ENCODE assay signal across 8 mouse cellular contexts in genomic region chr2:165868522-165869175, GRCm38 (mm10). TPM values are rescaled to one million over a fixed set of nuclear protein-coding genes. Genes with fewer than 3 reads are reported as not detected.
A peak's percentile ranks its signal among the peaks of the same experiment; 100 is the strongest.
DNase-seq lines count a peak whose midpoint lies in the region; ATAC-seq and TF ChIP-seq lines count a peak whose summit lies in the region.

No protein-coding gene starts in this region.

- TF ChIP-seq EP300 in liver, postnatal 0 days (IDR thresholded peaks at IDR 0.05; ENCODE audit: low read depth), result no peak

- H3K9ac ChIP-seq in embryonic facial prominence, embryonic 11.5 days (replicated peaks; ENCODE audit: low read length), result no peak overlapping the region
- H3K9ac ChIP-seq in hindbrain, embryonic 14.5 days, result no peak overlapping the region
- H3K9ac ChIP-seq in liver, postnatal 0 days (replicated peaks), result no peak overlapping the region

- peaks cover 3% of the 10 kb centered on the region for H3K36me3 ChIP-seq in embryonic facial prominence, embryonic 11.5 days (replicated peaks; ENCODE audit: control insufficient read depth, insufficient read depth, low read depth, low read length)
- peaks cover 17% of the 10 kb centered on the region for H3K36me3 ChIP-seq in hindbrain, embryonic 14.5 days (replicated peaks; ENCODE audit: control insufficient read depth, insufficient read depth)
- peaks cover 47% of the 10 kb centered on the region for H3K36me3 ChIP-seq in liver, postnatal 0 days (replicated peaks; ENCODE audit: insufficient read depth, low read length)

- 0 out of 2 replicates have a peak, but pooled peaks have one; percentile 10 for ATAC-seq in embryonic facial prominence, embryonic 11.5 days (replicated peaks; ENCODE audit: insufficient number of reproducible peaks, low FRiP score, low TSS enrichment, low read depth)
- no peak for ATAC-seq in hindbrain, embryonic 14.5 days (ENCODE audit: low FRiP score)
- no peak for ATAC-seq in liver, postnatal 0 days

- 66% methylated on average over 8 of the region's 8 CpGs for WGBS in embryonic facial prominence, embryonic 11.5 days
- 60% methylated on average over 8 of the region's 8 CpGs for WGBS in hindbrain, embryonic 14.5 days
- WGBS in liver, postnatal 0 days (ENCODE audit: insufficient replicate concordance), result 70% methylated on average over 8 of the region's 8 CpGs
- 46% methylated on average over 8 of the region's 8 CpGs for WGBS in olfactory bulb, adult 2 months

- DNase-seq in Muller cell, postnatal 12 days (ENCODE audit: inconsistent ontology term), result peak; percentile 85
- DNase-seq in embryonic facial prominence, embryonic 11.5 days (ENCODE audit: low spot score), result peak; percentile 21
- no peak for DNase-seq in hindbrain, embryonic 14.5 days (ENCODE audit: low spot score)
- no peak for DNase-seq in liver, postnatal 0 days
- no peak for DNase-seq in T-cell, adult 2 months (ENCODE audit: low spot score)
- DNase-seq in ovary, postnatal 36 days (ENCODE audit: low spot score), result no peak
- no peak for DNase-seq in urinary bladder, postnatal 4 days (ENCODE audit: low spot score in 2 of 2)

- no peaks in the 10 kb centered on the region for H3K27me3 ChIP-seq in embryonic facial prominence, embryonic 11.5 days (ENCODE audit: control insufficient read depth, insufficient read depth, low read length)
- no peaks in the 10 kb centered on the region for H3K27me3 ChIP-seq in hindbrain, embryonic 14.5 days (ENCODE audit: control insufficient read depth, insufficient read depth, low read length)
- H3K27me3 ChIP-seq in liver, postnatal 0 days (ENCODE audit: insufficient read depth, low read length), result no peaks in the 10 kb centered on the region

- TF ChIP-seq CTCF in liver, postnatal 0 days (IDR thresholded peaks at IDR 0.05; ENCODE audit: low read depth), result no peak
- TF ChIP-seq CTCF in olfactory bulb, adult 2 months (IDR thresholded peaks at IDR 0.05; ENCODE audit: insufficient read depth, low read depth, low read length), result no peak

- H3K27ac ChIP-seq in embryonic facial prominence, embryonic 11.5 days (replicated peaks; ENCODE audit: low read depth, low read length), result no peak overlapping the region; the same call in 1 of the 2 replicates
- peak overlapping the region; percentile 79 for H3K27ac ChIP-seq in hindbrain, embryonic 14.5 days
- peak overlapping the region; percentile 26 for H3K27ac ChIP-seq in liver, postnatal 0 days (ENCODE audit: low read depth)
- peak overlapping the region; percentile 91 for H3K27ac ChIP-seq in olfactory bulb, adult 2 months (ENCODE audit: insufficient read depth, low read depth, low read length)

- H3K4me1 ChIP-seq in embryonic facial prominence, embryonic 11.5 days (ENCODE audit: control insufficient read depth, insufficient read depth, low read length), result peaks cover 2% of the 10 kb centered on the region
- peaks cover 51% of the 10 kb centered on the region for H3K4me1 ChIP-seq in hindbrain, embryonic 14.5 days (replicated peaks; ENCODE audit: control insufficient read depth, insufficient read depth, low read length)
- H3K4me1 ChIP-seq in liver, postnatal 0 days (ENCODE audit: insufficient read depth), result peaks cover 35% of the 10 kb centered on the region
- peaks cover 60% of the 10 kb centered on the region for H3K4me1 ChIP-seq in olfactory bulb, adult 2 months (ENCODE audit: control insufficient read depth, insufficient read depth, low read length)

- TF ChIP-seq POLR2A in olfactory bulb, adult 2 months (IDR thresholded peaks at IDR 0.05; ENCODE audit: insufficient read depth, low read depth, low read length), result no peak

- no peak overlapping the region for H3K4me3 ChIP-seq in embryonic facial prominence, embryonic 11.5 days (ENCODE audit: low read depth, low read length)
- H3K4me3 ChIP-seq in hindbrain, embryonic 14.5 days (replicated peaks; ENCODE audit: low read length), result no peak overlapping the region
- no peak overlapping the region for H3K4me3 ChIP-seq in liver, postnatal 0 days (ENCODE audit: low read depth, low read length)
- no peak overlapping the region for H3K4me3 ChIP-seq in olfactory bulb, adult 2 months (ENCODE audit: insufficient read depth, low read depth, low read length)

- H3K9me3 ChIP-seq in embryonic facial prominence, embryonic 11.5 days (replicated peaks; ENCODE audit: control insufficient read depth, low read length), result no peaks in the 10 kb centered on the region
- H3K9me3 ChIP-seq in hindbrain, embryonic 14.5 days (ENCODE audit: control insufficient read depth, low read length), result no peaks in the 10 kb centered on the region
- H3K9me3 ChIP-seq in liver, postnatal 0 days (ENCODE audit: low read length), result no peaks in the 10 kb centered on the region

- no peak overlapping the region for H3K4me2 ChIP-seq in embryonic facial prominence, embryonic 11.5 days (ENCODE audit: low read depth, low read length)
- H3K4me2 ChIP-seq in hindbrain, embryonic 14.5 days (replicated peaks), result no peak overlapping the region
- H3K4me2 ChIP-seq in liver, postnatal 0 days (ENCODE audit: low read depth, low read length), result no peak overlapping the region

RNA-seq across cellular contexts. Expression of gene Zmynd8, which starts 30.2 kb away (rescaled TPM):
- 36.1 and 36.8 TPM in 2 replicates for polyA plus RNA-seq in embryonic facial prominence, embryonic 11.5 days (2014; fragmentation: Nextera tagmentation; extraction: Ambion mirVana)
- polyA plus RNA-seq in hindbrain, embryonic 14.5 days (2014; fragmentation: Nextera tagmentation; extraction: Ambion mirVana), result 55.4 and 63.4 TPM in 2 replicates
- polyA plus RNA-seq in liver, postnatal 0 days (2015; fragmentation: Nextera tagmentation; extraction: Ambion mirVana), result 16.9 and 21.9 TPM in 2 replicates
- polyA plus RNA-seq in olfactory bulb, adult 2 months (2012; ENCODE audit: insufficient read depth, insufficient read length, low replicate concordance, missing spikeins), result 440 TPM in 1 of 2 replicates, not detected in the other

Comparison
In these comparisons a context has a peak if more than half of its experiments do, and no peak if none do; other contexts are left out.
1. DNase-seq: peak in Muller cell, postnatal 12 days (single experiment) and embryonic facial prominence, embryonic 11.5 days (single experiment); none in hindbrain, embryonic 14.5 days (single experiment), liver, postnatal 0 days (single experiment), T-cell, adult 2 months (single experiment), ovary, postnatal 36 days (single experiment) and urinary bladder, postnatal 4 days (0 of 2).